Mouse (Mus musculus) layer of hippocampus, adult 8-10 months (tissue): ENCODE results near the gene Cdk5r1. TPM values are rescaled to one million over a fixed set of nuclear protein-coding genes. Genes with fewer than 3 reads are reported as not detected.

Source experiments
- total RNA-seq, 4 experiments: library from RNA; stranded (reverse); gene quantifications; 2 replicates each; pipeline ENCODE4 v1.2.4; 2022

Gene Cdk5r1
- total RNA-seq, 4 experiments from 2014 or later, result 180 to 207 (median 189) TPM

Other genes with a start within 250 kb of the Cdk5r1 start
- 10 to 100 TPM; 26.0 to 29.6 (median 28.2) TPM for gene Rhbdl3, start 176.1 kb upstream of the Cdk5r1 start, total RNA-seq
- 10 to 100 TPM; 51.4 to 57.8 (median 53.7) TPM for gene 5730455P16Rik, start 99.0 kb upstream of the Cdk5r1 start, total RNA-seq
- gene Zfp207, start 93.7 kb upstream of the Cdk5r1 start, total RNA-seq, result 100 to 1,000 TPM; 119 to 202 (median 151) TPM
- gene Psmd11, start 48.4 kb upstream of the Cdk5r1 start, total RNA-seq, result 100 to 1,000 TPM; 105 to 116 (median 107) TPM